Mouse (Mus musculus) limb, embryonic 11.5 days (tissue): Measurements from ENCODE around the gene Rilp. TPM values are rescaled to one million over a fixed set of nuclear protein-coding genes. Genes with fewer than 3 reads are reported as not detected.
A peak's percentile ranks its signal among the peaks of the same experiment; 100 is the strongest.

Experiments
- ATAC-seq: fragments of 200-750 bp; cut with Nextera tagmentation; 2 replicates; pipeline ENCODE4 v1.8.0; 2017; ENCODE audit warnings: low read depth; ENCODE audit not compliant: insufficient number of reproducible peaks, low FRiP score, low TSS enrichment
- DNase-seq: peaks from one replicate; pipeline ENCODE4 v3.0.0-alpha.2; 2015; ENCODE audit warnings: low spot score
- H3K27ac ChIP-seq: fragments of 300-500 bp; sonication (generic); replicated peaks from 2 replicates; pipeline ENCODE4 v1.5.1; 2014; ENCODE audit warnings: low read depth, mild to moderate bottlenecking, low read length
- H3K27me3 ChIP-seq: fragments of 300-500 bp; sonication (generic); 2 replicates; pipeline ENCODE4 v1.6.1; 2014; ENCODE audit warnings: mild to moderate bottlenecking, low read length, mixed read lengths; ENCODE audit not compliant: control insufficient read depth, insufficient read depth
- H3K36me3 ChIP-seq: fragments of 300-500 bp; sonication (generic); 2 replicates; pipeline ENCODE4 v1.6.1; 2014; ENCODE audit warnings: mild to moderate bottlenecking, low read length, moderate library complexity, mixed read lengths; ENCODE audit not compliant: control insufficient read depth, insufficient read depth
- H3K4me1 ChIP-seq: fragments of 300-500 bp; sonication (generic); 2 replicates; pipeline ENCODE4 v1.6.1; 2014; ENCODE audit warnings: low read length, mixed read lengths; ENCODE audit not compliant: control insufficient read depth, insufficient read depth
- H3K4me2 ChIP-seq: fragments of 300-500 bp; sonication (generic); 2 replicates; pipeline ENCODE4 v1.6.1; 2014; ENCODE audit warnings: low read depth, mild to moderate bottlenecking, moderate library complexity; ENCODE audit not compliant: severe bottlenecking
- H3K4me3 ChIP-seq: fragments of 300-500 bp; sonication (generic); 2 replicates; pipeline ENCODE4 v1.5.1; 2014; ENCODE audit warnings: low read depth, low read length
- H3K9ac ChIP-seq: fragments of 300-500 bp; sonication (generic); 2 replicates; pipeline ENCODE4 v1.6.1; 2014; ENCODE audit warnings: mild to moderate bottlenecking, low read length
- H3K9me3 ChIP-seq: fragments of 300-500 bp; sonication (generic); 2 replicates; pipeline ENCODE4 v1.6.1; 2016; ENCODE audit warnings: low read length; ENCODE audit not compliant: control insufficient read depth
- WGBS: fragments of 180-500 bp; shearing (Covaris S2); extraction: QIAGEN DNeasy Blood & Tissue Kit; methylation state at CpG from one replicate; pipeline ENCODE4 v1.1.7; 2014; 5-methylcytosine and 5-hydroxymethylcytosine counted together
- polyA plus RNA-seq: library from polyadenylated mRNA; unstranded; fragments of >200 nt; fragmentation: Nextera tagmentation; extraction: Ambion mirVana; gene quantifications from 2 replicates; pipeline ENCODE4 v1.2.1, GENCODE M21; 2014

Gene Rilp
- polyA plus RNA-seq, 1 experiment from 2014 or later = 0.59 TPM

DNA sequence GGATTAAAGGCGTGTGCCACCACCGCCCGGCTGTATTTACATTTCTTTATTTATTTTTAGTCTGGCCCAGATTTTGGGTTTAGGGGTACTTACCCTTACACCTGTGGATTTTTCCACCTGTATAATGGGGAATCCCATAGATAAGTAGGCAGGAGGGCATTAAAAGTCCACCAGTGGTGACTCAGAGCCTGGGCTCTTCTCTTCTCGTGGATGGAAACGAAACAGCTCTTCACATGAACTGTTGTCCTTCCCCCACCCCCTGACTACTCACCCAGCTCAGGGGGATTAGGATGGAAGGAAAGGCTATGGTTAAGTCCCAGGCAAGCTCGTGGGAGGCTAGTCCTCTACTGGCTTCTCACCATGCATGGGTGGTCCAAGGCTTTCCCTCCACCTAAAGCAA, 45.5 kb upstream of the Rilp start:
- DNase-seq = no peak
- Histone ChIP-seq H3K27me3 (no peaks in the 10 kb centered on the region), H3K4me1 (peaks cover 25% of the 10 kb centered on the region), H3K9me3 (no peaks in the 10 kb centered on the region), H3K9ac (no peak overlapping the region), H3K27ac (no peak overlapping the region), H3K36me3 (peaks cover 3% of the 10 kb centered on the region; the same call in 1 of the 2 replicates), H3K4me2 (no peak overlapping the region), H3K4me3 (no peak overlapping the region)
- no peak for ATAC-seq
- 87% methylated on average over 6 of the region's 6 CpGs for WGBS

DNA sequence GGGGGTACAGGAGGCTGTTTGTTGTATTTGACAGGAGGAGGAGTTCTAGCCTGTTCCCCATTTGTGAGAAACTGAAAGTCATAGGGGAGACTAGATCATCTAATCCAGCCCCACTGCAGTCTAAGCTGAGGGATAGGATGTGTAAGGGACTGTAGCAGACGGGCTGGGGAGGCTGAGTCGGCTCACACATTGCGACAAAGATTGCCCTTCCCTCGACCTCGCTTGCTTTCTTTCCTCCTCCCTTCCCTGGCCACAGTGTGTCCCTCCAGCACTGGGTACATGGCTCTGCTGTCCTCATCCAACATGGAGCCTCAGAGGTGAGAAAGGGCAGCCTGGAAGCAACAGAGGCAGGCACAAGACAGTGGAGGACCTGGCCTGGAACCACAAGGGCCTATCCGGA, 44.8 kb upstream of the Rilp start:
- WGBS = 88% methylated on average over 6 of the region's 6 CpGs
- DNase-seq (no peak), ATAC-seq (no peak)
- Histone ChIP-seq H3K27ac (no peak overlapping the region), H3K4me1 (peaks cover 24% of the 10 kb centered on the region), H3K4me3 (no peak overlapping the region), H3K9ac (no peak overlapping the region), H3K4me2 (no peak overlapping the region), H3K27me3 (no peaks in the 10 kb centered on the region), H3K9me3 (no peaks in the 10 kb centered on the region), H3K36me3 (peaks cover 3% of the 10 kb centered on the region; the same call in 1 of the 2 replicates)

DNA sequence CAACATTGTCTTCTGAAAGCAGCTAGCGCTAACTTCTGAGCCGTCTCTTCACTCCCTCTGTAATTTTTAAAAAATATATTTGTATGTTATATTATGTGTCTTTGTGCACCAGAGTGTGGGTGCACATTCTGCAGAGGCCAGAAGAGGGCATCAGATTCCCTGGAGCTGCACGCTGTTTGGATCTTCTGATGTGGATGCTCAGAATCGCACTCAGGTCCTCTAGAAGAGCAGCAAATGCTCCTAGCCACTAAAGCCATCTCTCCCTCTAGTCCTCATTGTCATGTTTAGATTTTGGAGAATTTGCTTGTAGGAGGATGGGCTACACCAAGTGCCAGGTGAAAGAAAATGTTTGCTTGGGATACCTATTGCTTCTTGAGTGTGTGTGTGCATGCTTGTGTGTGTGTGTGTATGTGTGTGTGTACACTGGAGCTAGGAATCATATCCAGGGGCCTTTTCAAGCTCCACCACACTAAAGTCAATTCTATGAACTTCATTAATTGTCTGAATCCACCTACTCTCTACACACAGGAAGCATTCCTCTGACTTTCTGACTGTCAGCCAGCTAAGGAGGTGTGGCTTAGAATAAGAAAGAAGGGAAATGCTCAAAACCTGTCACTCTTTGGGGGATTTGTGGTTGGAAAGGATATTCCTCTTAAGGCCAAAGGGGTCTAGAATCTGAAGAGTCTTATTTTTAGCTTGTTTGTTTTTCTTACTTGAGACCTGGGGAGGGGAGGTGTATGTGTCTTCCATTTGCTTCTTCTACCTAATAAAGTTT, 43.0 kb upstream of the Rilp start:
- H3K27ac ChIP-seq = no peak overlapping the region
- peaks cover 19% of the 10 kb centered on the region for H3K4me1 ChIP-seq
- WGBS = 97% methylated on average over 4 of the region's 4 CpGs
- H3K27me3 ChIP-seq = no peaks in the 10 kb centered on the region
- DNase-seq (peak; percentile 38), ATAC-seq (no peak)
- peaks cover 3% of the 10 kb centered on the region; the same call in 1 of the 2 replicates for H3K36me3 ChIP-seq
- no peak overlapping the region for H3K9ac ChIP-seq
- no peak overlapping the region for H3K4me3 ChIP-seq
- no peak overlapping the region for H3K4me2 ChIP-seq
- no peaks in the 10 kb centered on the region for H3K9me3 ChIP-seq

DNA sequence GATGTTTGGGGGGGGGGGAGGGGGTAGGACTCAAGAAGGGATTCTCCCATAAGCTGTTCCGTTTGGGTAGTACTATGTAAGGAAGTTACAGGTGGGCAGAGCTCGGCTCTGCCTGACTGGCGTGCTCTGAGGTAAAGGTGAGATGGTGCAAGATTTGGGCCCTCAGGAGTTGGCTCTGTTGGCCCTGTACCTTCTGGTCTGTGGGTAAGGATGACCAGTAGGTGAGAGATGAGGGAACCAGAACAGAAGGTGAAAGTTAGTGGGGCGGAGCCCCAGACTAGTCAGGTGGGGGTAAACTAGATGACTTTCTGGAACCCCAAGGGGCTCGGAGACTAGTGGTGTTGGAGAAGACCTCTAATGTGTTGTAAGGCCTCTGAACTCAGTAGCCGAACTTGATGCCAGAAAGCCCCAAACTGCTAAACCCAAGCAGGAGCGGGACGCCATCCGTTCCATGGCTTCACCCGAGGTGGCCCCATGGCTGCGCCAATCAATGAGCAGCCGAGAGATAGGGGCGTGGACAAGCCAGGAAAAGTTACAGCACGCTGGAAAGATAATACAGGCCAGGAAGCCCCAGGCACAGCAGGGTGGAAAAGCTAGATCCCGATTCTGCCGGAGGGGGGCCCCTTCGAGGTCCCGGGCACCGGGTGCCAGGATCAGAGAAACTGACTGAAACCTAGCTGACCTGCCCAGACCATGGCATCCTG, 42.2 kb upstream of the Rilp start:
- no peaks in the 10 kb centered on the region for H3K9me3 ChIP-seq
- H3K27ac ChIP-seq = no peak overlapping the region; the same call in 1 of the 2 replicates
- H3K36me3 ChIP-seq = peaks cover 3% of the 10 kb centered on the region; the same call in 1 of the 2 replicates
- H3K27me3 ChIP-seq = no peaks in the 10 kb centered on the region
- H3K4me2 ChIP-seq = peak overlapping the region; percentile 62
- DNase-seq (peak; percentile 60), ATAC-seq (no peak)
- WGBS = 16% methylated on average over 19 of the region's 19 CpGs
- H3K4me1 ChIP-seq = peaks cover 11% of the 10 kb centered on the region
- peak overlapping the region; percentile 61 for H3K9ac ChIP-seq
- H3K4me3 ChIP-seq = peak overlapping the region; percentile 36

DNA sequence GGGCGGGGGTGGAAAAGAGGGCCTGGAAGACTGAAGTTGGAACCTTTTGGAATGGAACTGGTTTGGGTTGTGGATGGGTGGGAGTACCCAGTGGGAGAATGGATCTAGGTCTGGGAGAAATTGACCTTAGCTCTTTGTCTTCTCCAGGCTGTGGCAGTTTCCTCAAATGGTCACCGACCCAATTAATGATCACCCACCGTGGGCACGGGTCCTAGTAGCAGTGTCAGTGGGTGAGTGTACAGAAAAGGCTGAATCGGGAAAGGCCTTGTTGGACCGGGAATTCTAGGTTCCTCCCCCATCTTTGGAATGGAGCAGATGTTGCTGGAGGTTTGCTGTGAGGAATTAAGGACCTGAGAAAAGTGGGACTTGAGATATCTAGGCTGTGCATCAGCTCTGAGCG, 41.5 kb upstream of the Rilp start:
- 68% methylated on average over 7 of the region's 7 CpGs for WGBS
- Histone ChIP-seq H3K9ac (peak overlapping the region; percentile 61), H3K36me3 (peaks cover 3% of the 10 kb centered on the region; the same call in 1 of the 2 replicates), H3K4me1 (peaks cover 4% of the 10 kb centered on the region), H3K9me3 (no peaks in the 10 kb centered on the region), H3K27me3 (no peaks in the 10 kb centered on the region), H3K4me3 (peak overlapping the region; percentile 36), H3K27ac (no peak overlapping the region; the same call in 1 of the 2 replicates), H3K4me2 (peak overlapping the region; percentile 62)
- DNase-seq (no peak), ATAC-seq (no peak)

DNA sequence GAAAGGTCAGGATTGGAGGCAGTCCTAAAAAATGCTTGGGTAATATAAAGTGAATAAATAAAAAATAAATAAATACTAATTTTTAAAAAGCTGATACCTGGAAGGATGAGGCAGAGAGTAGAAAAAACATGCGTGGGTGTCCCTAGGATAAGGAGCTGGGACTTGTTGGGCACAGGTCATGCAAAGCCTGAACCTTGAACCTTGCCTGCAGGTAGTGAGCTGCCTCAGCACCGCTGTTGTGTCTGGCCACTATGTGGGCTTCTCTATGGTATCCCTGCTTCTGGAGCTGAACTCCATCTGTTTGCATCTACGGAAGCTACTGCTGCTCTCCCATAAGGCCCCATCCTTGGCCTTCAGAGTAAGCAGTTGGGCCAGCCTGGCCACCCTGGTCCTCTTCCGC, 40.6 kb upstream of the Rilp start:
- Histone ChIP-seq H3K4me1 (no peaks in the 10 kb centered on the region), H3K27ac (no peak overlapping the region), H3K4me3 (no peak overlapping the region), H3K36me3 (peaks cover 3% of the 10 kb centered on the region; the same call in 1 of the 2 replicates), H3K4me2 (no peak overlapping the region), H3K27me3 (no peaks in the 10 kb centered on the region), H3K9ac (no peak overlapping the region), H3K9me3 (no peaks in the 10 kb centered on the region)
- no peak for ATAC-seq
- DNase-seq = no peak
- WGBS = 92% methylated on average over 4 of the region's 4 CpGs

DNA sequence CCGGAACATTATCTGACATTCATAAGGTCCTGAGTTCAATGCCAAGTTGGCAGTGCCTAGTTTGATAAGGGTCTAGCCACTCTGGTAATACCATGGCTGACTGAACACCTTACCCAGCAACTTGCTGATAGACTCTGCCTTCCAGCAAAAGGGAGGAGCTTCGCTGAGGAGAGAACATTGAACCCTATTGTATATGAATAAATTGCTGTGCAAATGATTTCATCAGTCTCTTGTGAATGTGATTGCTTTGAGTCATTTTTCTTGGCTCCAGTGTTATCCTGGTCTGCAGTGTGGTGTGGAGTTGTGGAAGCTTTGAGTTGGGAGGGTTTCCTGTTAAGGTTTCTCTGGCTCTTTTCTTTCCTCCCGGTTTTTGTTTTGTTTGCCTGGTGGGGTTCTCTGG, 39.2 kb upstream of the Rilp start:
- H3K4me1 ChIP-seq = no peaks in the 10 kb centered on the region
- no peak overlapping the region for H3K9ac ChIP-seq
- no peak for ATAC-seq
- no peak overlapping the region for H3K4me3 ChIP-seq
- H3K9me3 ChIP-seq = no peaks in the 10 kb centered on the region
- H3K36me3 ChIP-seq = peaks cover 3% of the 10 kb centered on the region; the same call in 1 of the 2 replicates
- no peaks in the 10 kb centered on the region for H3K27me3 ChIP-seq
- no peak overlapping the region for H3K27ac ChIP-seq
- DNase-seq = no peak
- 87% methylated on average over 3 of the region's 3 CpGs for WGBS
- H3K4me2 ChIP-seq = no peak overlapping the region

DNA sequence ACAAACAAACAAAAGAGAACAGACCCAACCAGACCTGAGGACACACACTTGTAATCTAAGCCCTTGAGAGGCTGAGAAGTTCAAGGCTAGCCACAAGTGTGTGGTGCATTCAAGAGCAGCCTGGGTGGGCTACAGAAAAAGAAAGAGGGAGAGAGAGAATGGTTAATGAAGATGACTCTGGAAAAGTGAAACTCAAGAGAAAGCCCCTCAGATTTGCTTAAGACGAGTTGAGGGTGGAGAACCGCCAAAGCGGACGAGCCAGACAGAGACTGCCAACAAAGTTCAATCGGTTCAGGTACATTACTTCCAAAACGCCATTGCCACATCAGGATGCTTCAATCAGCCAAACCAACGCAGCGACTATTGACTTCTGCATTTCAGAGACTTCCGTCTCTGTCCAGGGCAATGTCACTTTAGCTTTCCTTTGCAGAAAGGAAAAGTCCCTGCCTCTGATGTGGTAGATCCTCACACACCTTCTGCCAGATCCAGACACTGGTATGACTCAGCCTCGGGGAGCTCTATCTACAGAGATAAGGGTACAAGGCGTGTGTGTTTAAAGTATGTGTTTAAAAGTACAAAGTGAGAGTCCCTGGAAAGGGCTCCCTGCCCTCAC, 37.3 kb upstream of the Rilp start:
- Histone ChIP-seq H3K4me1 (no peaks in the 10 kb centered on the region), H3K27me3 (no peaks in the 10 kb centered on the region), H3K4me3 (no peak overlapping the region), H3K27ac (no peak overlapping the region), H3K4me2 (no peak overlapping the region), H3K36me3 (no peaks in the 10 kb centered on the region), H3K9me3 (no peaks in the 10 kb centered on the region), H3K9ac (no peak overlapping the region)
- 87% methylated on average over 11 of the region's 11 CpGs for WGBS
- no peak for ATAC-seq
- no peak for DNase-seq
